Mouse (Mus musculus) spleen, adult 2 months (tissue): ENCODE results near the gene Pla2g16. TPM values are rescaled to one million over a fixed set of nuclear protein-coding genes. Genes with fewer than 3 reads are reported as not detected.

ENCODE experiments used
- DNase-seq, 2 experiments: peaks; one replicate each; pipeline versions ENCODE4 v3.0.0 to v3.0.0-alpha.2; 2012 to 2021; ENCODE audit warnings: low spot score in 2 of 2, low read depth in 1 of 2
- H3K27ac ChIP-seq: fragments of 200-500 bp; 2 replicates; pipeline ENCODE4 v1.5.1; 2012; ENCODE audit warnings: low read length, inconsistent platforms; ENCODE audit not compliant: insufficient read depth
- H3K27me3 ChIP-seq: fragments of 200-500 bp; 2 replicates; pipeline ENCODE4 v1.6.1; 2012; ENCODE audit warnings: mild to moderate bottlenecking, moderate library complexity, low read length, inconsistent platforms; ENCODE audit not compliant: control insufficient read depth, insufficient read depth
- H3K36me3 ChIP-seq: fragments of 200-500 bp; 2 replicates; pipeline ENCODE4 v1.6.1; 2012; ENCODE audit warnings: mild to moderate bottlenecking, low read length, inconsistent platforms; ENCODE audit not compliant: control insufficient read depth, insufficient read depth
- H3K4me1 ChIP-seq: fragments of 200-500 bp; 2 replicates; pipeline ENCODE4 v1.6.1; 2011; ENCODE audit warnings: inconsistent platforms; ENCODE audit not compliant: control insufficient read depth, insufficient read depth, insufficient read length
- H3K4me3 ChIP-seq: fragments of 200-500 bp; 2 replicates; pipeline ENCODE4 v1.5.1; 2011; ENCODE audit warnings: mild to moderate bottlenecking, inconsistent platforms; ENCODE audit not compliant: insufficient read depth, insufficient read length; ENCODE audit errors: extremely low read depth
- CTCF ChIP-seq: fragments of 200-500 bp; IDR thresholded peaks from 2 replicates; pipeline ENCODE4 v1.5.1; 2011; ENCODE audit warnings: mild to moderate bottlenecking, inconsistent platforms; ENCODE audit not compliant: insufficient read depth, insufficient read length, insufficient replicate concordance; ENCODE audit errors: extremely low read depth
- POLR2A ChIP-seq: fragments of 200-500 bp; IDR thresholded peaks from 2 replicates; pipeline ENCODE4 v1.6.1; 2011; ENCODE audit warnings: low read depth, low read length, inconsistent platforms
- WGBS: fragments of 180-500 bp; shearing (Covaris S2); methylation state at CpG from one replicate; pipeline ENCODE4 v1.1.7; 2018; 5-methylcytosine and 5-hydroxymethylcytosine counted together
- polyA plus RNA-seq: library from polyadenylated mRNA; depleted of rRNA; stranded (reverse); fragments of >200 nt; gene quantifications from 2 replicates; pipeline ENCODE4 v1.2.3, GENCODE M21; 2012

Pla2g16 gene
- polyA plus RNA-seq, 1 experiment = 17.2 TPM

GRCm38 (mm10) chr19:7563676-7564075 lies 6.4 kb downstream of the Pla2g16 start:
- Histone ChIP-seq H3K36me3 (no peaks in the 10 kb centered on the region), H3K4me3 (no peak overlapping the region), H3K27ac (no peak overlapping the region), H3K4me1 (peaks cover 10% of the 10 kb centered on the region; the same call in 1 of the 2 replicates), H3K27me3 (no peaks in the 10 kb centered on the region)
- no peak for TF ChIP-seq POLR2A
- TF ChIP-seq CTCF = no peak
- WGBS = 79% methylated on average over 2 of the region's 2 CpGs
- no peak for DNase-seq

DNA sequence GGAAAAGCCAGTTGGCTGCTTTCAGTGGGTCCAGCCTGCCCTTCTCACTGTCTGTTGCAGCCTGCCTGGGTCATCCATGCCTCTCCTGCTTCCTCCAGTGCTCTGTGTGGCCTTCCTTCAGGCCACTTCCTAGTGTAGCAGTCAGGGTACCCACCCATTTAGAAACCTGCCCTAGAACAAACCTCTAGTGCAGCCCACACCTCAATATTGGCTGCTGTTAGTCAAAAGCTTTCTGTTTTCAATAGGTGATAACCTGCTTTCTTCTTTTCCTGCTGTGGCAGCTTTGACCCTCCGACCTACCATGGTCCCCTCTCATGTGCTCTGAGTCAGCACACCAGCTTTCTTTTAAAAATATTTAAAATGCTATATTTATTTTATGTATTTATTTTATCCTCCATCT lies 7.2 kb downstream of the Pla2g16 start:
- DNase-seq = no peak
- WGBS = 86% methylated on average over 1 of the region's 1 CpGs
- Histone ChIP-seq H3K27ac (no peak overlapping the region), H3K36me3 (no peaks in the 10 kb centered on the region), H3K4me1 (peaks cover 7% of the 10 kb centered on the region; the same call in 1 of the 2 replicates), H3K27me3 (no peaks in the 10 kb centered on the region), H3K4me3 (no peak overlapping the region)
- TF ChIP-seq CTCF = no peak
- no peak for TF ChIP-seq POLR2A

GRCm38 (mm10) chr19:7566826-7567225 lies 9.6 kb downstream of the Pla2g16 start:
- H3K27ac ChIP-seq = no peak overlapping the region
- 93% methylated on average over 3 of the region's 3 CpGs for WGBS
- H3K36me3 ChIP-seq = no peaks in the 10 kb centered on the region
- DNase-seq = no peak
- no peak for TF ChIP-seq CTCF
- TF ChIP-seq POLR2A = no peak
- H3K4me1 ChIP-seq = peaks cover under 1% of the 10 kb centered on the region; the same call in 1 of the 2 replicates
- H3K27me3 ChIP-seq = no peaks in the 10 kb centered on the region
- no peak overlapping the region for H3K4me3 ChIP-seq

DNA sequence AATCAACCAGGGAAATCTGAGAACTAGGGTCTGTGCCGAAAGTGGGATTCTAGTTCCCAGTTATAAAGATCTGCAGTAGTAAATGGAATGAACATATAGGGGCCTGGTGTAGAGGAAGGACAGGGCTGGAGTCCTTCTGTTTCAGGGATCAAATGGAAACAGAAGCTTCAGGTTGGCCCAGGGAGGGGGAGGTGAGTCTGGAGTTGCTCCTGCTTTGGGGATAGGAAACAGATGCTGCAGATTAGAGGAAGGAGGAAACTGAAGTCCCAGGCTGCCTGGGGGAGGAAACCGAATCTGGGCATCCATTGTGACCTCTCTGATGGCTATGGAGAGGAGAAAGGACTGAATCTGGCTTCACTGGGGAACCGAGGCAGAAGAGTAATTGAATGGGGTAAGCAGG lies 11.1 kb downstream of the Pla2g16 start:
- no peak for DNase-seq
- no peaks in the 10 kb centered on the region for H3K4me1 ChIP-seq
- 48% methylated on average over 3 of the region's 3 CpGs for WGBS
- no peak overlapping the region for H3K4me3 ChIP-seq
- H3K36me3 ChIP-seq = no peaks in the 10 kb centered on the region
- TF ChIP-seq CTCF (no peak), POLR2A (no peak)
- no peaks in the 10 kb centered on the region for H3K27me3 ChIP-seq
- H3K27ac ChIP-seq = no peak overlapping the region

GRCm38 (mm10) chr19:7569650-7570049 lies 12.4 kb downstream of the Pla2g16 start:
- no peak overlapping the region for H3K4me3 ChIP-seq
- TF ChIP-seq POLR2A (no peak), CTCF (no peak)

GRCm38 (mm10) chr19:7576180-7576579 lies 18.9 kb downstream of the Pla2g16 start:
- no peaks in the 10 kb centered on the region for H3K27me3 ChIP-seq
- H3K4me1 ChIP-seq = no peaks in the 10 kb centered on the region
- peaks cover 10% of the 10 kb centered on the region for H3K36me3 ChIP-seq
- DNase-seq = no peak
- H3K4me3 ChIP-seq = no peak overlapping the region
- H3K27ac ChIP-seq = no peak overlapping the region
- WGBS = 97% methylated on average over 1 of the region's 1 CpGs
- no peak for TF ChIP-seq POLR2A
- TF ChIP-seq CTCF = no peak

More at GRCm38 (mm10) chr19:7569650-7570049, 12.4 kb downstream of the Pla2g16 start:
- H3K27ac ChIP-seq = no peak overlapping the region
- DNase-seq = no peak
- 63% methylated on average over 5 of the region's 5 CpGs for WGBS
- H3K4me1 ChIP-seq = no peaks in the 10 kb centered on the region
- H3K27me3 ChIP-seq = no peaks in the 10 kb centered on the region
- H3K36me3 ChIP-seq = no peaks in the 10 kb centered on the region

- Histone ChIP-seq H3K4me1 (no peaks in the 10 kb centered on the region), H3K27me3 (no peaks in the 10 kb centered on the region), H3K36me3 (peaks cover 10% of the 10 kb centered on the region), H3K27ac (no peak overlapping the region), H3K4me3 (no peak overlapping the region)
- DNase-seq = no peak
- 93% methylated on average over 3 of the region's 3 CpGs for WGBS
- TF ChIP-seq CTCF (no peak), POLR2A (no peak)
Measured at GRCm38 (mm10) chr19:7577710-7578109, 20.5 kb downstream of the Pla2g16 start.
